In genomic region chr15:8324833-8325232, GRCm38 (mm10) we compare ENCODE assay signal across 18 mouse cellular contexts.
DNase-seq lines count a peak whose midpoint lies in the region; ATAC-seq and TF ChIP-seq lines count a peak whose summit lies in the region.
"Had no signal": no experiment of that assay in that cellular context is flagged by ENCODE, and none has a peak within 500 bp of the region (broad histone marks: within the 10 kb centered on the region; RNA-seq: fewer than 3 reads in every experiment).

No protein-coding gene starts in this region.

- no peak for TF ChIP-seq POLR2A in MEL (IDR thresholded peaks at IDR 0.05; ENCODE audit: control insufficient read depth in 1 of 2, insufficient read depth in 1 of 2, low read depth in 1 of 2, low read length in 2 of 2, poor library complexity in 1 of 2)

- no peak for ATAC-seq in liver, postnatal 0 days
- no peak for ATAC-seq in liver, embryonic 11.5 days (replicated peaks; ENCODE audit: low FRiP score)
- ATAC-seq in megakaryocyte-erythroid progenitor cell, adult 5-6 weeks (replicated peaks; ENCODE audit: low FRiP score, low TSS enrichment, poor library complexity, severe bottlenecking): peak; percentile 71
- ATAC-seq: forebrain, embryonic 13.5 days; forebrain, embryonic 15.5 days had no signal

- TF ChIP-seq EP300 in liver, postnatal 0 days (IDR thresholded peaks at IDR 0.05; ENCODE audit: low read depth): 0 out of 2 replicates have a peak, but pooled peaks have one; percentile 22
- TF ChIP-seq EP300 in MEL (IDR thresholded peaks at IDR 0.05; ENCODE audit: low read depth in 1 of 2, low read length in 2 of 2): peak; percentile 46 to 74

- 81% methylated on average over 2 of the region's 2 CpGs for WGBS in liver, postnatal 0 days (ENCODE audit: insufficient replicate concordance)
- WGBS in liver, embryonic 11.5 days: 96% methylated on average over 2 of the region's 2 CpGs

- no peak overlapping the region for H3K4me3 ChIP-seq in liver, postnatal 0 days (ENCODE audit: low read depth, low read length)
- H3K4me3 ChIP-seq in liver, embryonic 11.5 days (ENCODE audit: low read depth, low read length): no peak overlapping the region
- H3K4me3 ChIP-seq in MEL (ENCODE audit: control insufficient read depth in 1 of 2, insufficient read depth in 1 of 2, low read depth in 2 of 2, low read length in 2 of 2): no peak overlapping the region
- H3K4me3 ChIP-seq: embryonic facial prominence, embryonic 10.5 days; embryonic facial prominence, embryonic 12.5 days; forebrain, embryonic 13.5 days; forebrain, embryonic 15.5 days had no signal

- H3K9ac ChIP-seq in liver, postnatal 0 days (replicated peaks): no peak overlapping the region
- H3K9ac ChIP-seq in liver, embryonic 11.5 days (ENCODE audit: low read depth, low read length): no peak overlapping the region
- H3K9ac ChIP-seq in MEL (ENCODE audit: control insufficient read depth, low read depth, low read length, poor library complexity, severe bottlenecking): no peak overlapping the region
- H3K9ac ChIP-seq: embryonic facial prominence, embryonic 12.5 days; forebrain, embryonic 13.5 days; forebrain, embryonic 15.5 days had no signal

- no peak for TF ChIP-seq RAD21 in MEL (IDR thresholded peaks at IDR 0.05; ENCODE audit: low read depth, low read length)

- no peak for TF ChIP-seq CTCF in liver, postnatal 0 days (IDR thresholded peaks at IDR 0.05; ENCODE audit: low read depth)
- no peak for TF ChIP-seq CTCF in MEL (IDR thresholded peaks at IDR 0.05 in 2 of 3, conservative IDR thresholded peaks at IDR 0.05 in 1 of 3; ENCODE audit: control insufficient read depth in 1 of 3, insufficient read depth in 1 of 3, low read depth in 2 of 3, low read length in 3 of 3, poor library complexity in 1 of 3, severe bottlenecking in 1 of 3)

- peaks cover 68% of the 10 kb centered on the region for H3K36me3 ChIP-seq in liver, postnatal 0 days (replicated peaks; ENCODE audit: insufficient read depth, low read length)
- peaks cover 16% of the 10 kb centered on the region for H3K36me3 ChIP-seq in liver, embryonic 11.5 days (ENCODE audit: control insufficient read depth, insufficient read depth, low read length)
- peaks cover 13 to 56% of the 10 kb centered on the region in 2 experiments for H3K36me3 ChIP-seq in MEL (ENCODE audit: control insufficient read depth in 1 of 2, insufficient read depth in 2 of 2, low read length in 2 of 2)

- DNase-seq in liver, postnatal 0 days: no peak
- DNase-seq in liver, embryonic 11.5 days (ENCODE audit: low spot score): no peak
- no peak for DNase-seq in MEL (ENCODE audit: low read depth, low spot score)
- DNase-seq in lung, adult 18-20 months: no peak
- DNase-seq in c-Kit-positive CD71-positive TER-119-positive erythroid progenitor cells, embryonic 14.5 days (ENCODE audit: low spot score): no peak
- DNase-seq: adrenal gland, adult 2 months; adrenal gland, postnatal 10 days; adrenal gland, postnatal 25 days; cerebellum, adult 11-12 months; cerebellum, adult 2 months; cerebellum, adult 9-10 months; cerebellum, postnatal 10 days; cerebellum, postnatal 25 days had no signal

- no peaks in the 10 kb centered on the region for H3K9me3 ChIP-seq in liver, postnatal 0 days (ENCODE audit: low read length)
- H3K9me3 ChIP-seq in liver, embryonic 11.5 days (ENCODE audit: control insufficient read depth, low read length): no peaks in the 10 kb centered on the region
- no peaks in the 10 kb centered on the region for H3K9me3 ChIP-seq in MEL (replicated peaks; ENCODE audit: insufficient read depth, low read length)
- H3K9me3 ChIP-seq: embryonic facial prominence, embryonic 10.5 days; embryonic facial prominence, embryonic 12.5 days; forebrain, embryonic 13.5 days; forebrain, embryonic 15.5 days had no signal

- no peaks in the 10 kb centered on the region for H3K4me1 ChIP-seq in liver, postnatal 0 days (ENCODE audit: insufficient read depth)
- H3K4me1 ChIP-seq in liver, embryonic 11.5 days (replicated peaks; ENCODE audit: control insufficient read depth, insufficient read depth, low read length): no peaks in the 10 kb centered on the region
- peaks cover 0 to 18% of the 10 kb centered on the region in 2 experiments; a peak in 3 of 4 replicates for H3K4me1 ChIP-seq in MEL (ENCODE audit: control insufficient read depth in 1 of 2, insufficient read depth in 2 of 2, low read length in 2 of 2)
- H3K4me1 ChIP-seq: embryonic facial prominence, embryonic 10.5 days; embryonic facial prominence, embryonic 12.5 days; forebrain, embryonic 13.5 days; forebrain, embryonic 15.5 days had no signal

- no peak overlapping the region for H3K4me2 ChIP-seq in liver, postnatal 0 days (ENCODE audit: low read depth, low read length)
- no peak overlapping the region for H3K4me2 ChIP-seq in liver, embryonic 11.5 days
- H3K4me2 ChIP-seq: embryonic facial prominence, embryonic 12.5 days; forebrain, embryonic 13.5 days; forebrain, embryonic 15.5 days had no signal

- H3K27me3 ChIP-seq in liver, postnatal 0 days (ENCODE audit: insufficient read depth, low read length): no peaks in the 10 kb centered on the region
- no peaks in the 10 kb centered on the region for H3K27me3 ChIP-seq in liver, embryonic 11.5 days (replicated peaks; ENCODE audit: control insufficient read depth, insufficient read depth, low read length)
- H3K27me3 ChIP-seq in MEL (ENCODE audit: control insufficient read depth in 1 of 2, insufficient read depth in 2 of 2, low read length in 2 of 2): no peaks in the 10 kb centered on the region
- H3K27me3 ChIP-seq: embryonic facial prominence, embryonic 12.5 days; forebrain, embryonic 13.5 days; forebrain, embryonic 15.5 days had no signal

- H3K27ac ChIP-seq in liver, postnatal 0 days (ENCODE audit: low read depth): no peak overlapping the region
- H3K27ac ChIP-seq in liver, embryonic 11.5 days (ENCODE audit: low read depth, low read length): no peak overlapping the region
- H3K27ac ChIP-seq in MEL (ENCODE audit: control insufficient read depth, low read depth, low read length): no peak overlapping the region
- H3K27ac ChIP-seq: embryonic facial prominence, embryonic 10.5 days; embryonic facial prominence, embryonic 12.5 days; forebrain, embryonic 13.5 days; forebrain, embryonic 15.5 days had no signal

- H3K79me2 ChIP-seq in MEL (ENCODE audit: control insufficient read depth, insufficient read depth, low read length, poor library complexity): no peaks in the 10 kb centered on the region

TF ChIP-seq in MEL, 35 proteins besides CTCF, POLR2A, EP300 and RAD21:
- TF ChIP-seq MYB (IDR thresholded peaks at IDR 0.05; ENCODE audit: low read depth, low read length): peak; percentile 31; the same call in 1 of the 2 replicates
- TF ChIP-seq MAX (IDR thresholded peaks at IDR 0.05; ENCODE audit: low read length): no peak
- no peak for TF ChIP-seq MAZ (IDR thresholded peaks at IDR 0.05; ENCODE audit: low read depth, low read length)
- TF ChIP-seq MYC (IDR thresholded peaks at IDR 0.05; ENCODE audit: low read depth, low read length): no peak
- no peak for TF ChIP-seq USF2 (IDR thresholded peaks at IDR 0.05; ENCODE audit: borderline replicate concordance in 1 of 2, insufficient read depth in 1 of 2, low read depth in 1 of 2, low read length in 2 of 2)
- TF ChIP-seq POLR2AphosphoS2 (IDR thresholded peaks at IDR 0.05; ENCODE audit: low read length): no peak
- TF ChIP-seq TAL1 (IDR thresholded peaks at IDR 0.05; ENCODE audit: low read length): no peak
- no peak for TF ChIP-seq SMC3 (IDR thresholded peaks at IDR 0.05; ENCODE audit: low read depth, low read length)
- TF ChIP-seq ZMIZ1 (IDR thresholded peaks at IDR 0.05; ENCODE audit: low read depth, low read length): no peak
- no peak for TF ChIP-seq HCFC1 (IDR thresholded peaks at IDR 0.05; ENCODE audit: low read depth, low read length)
- 0 out of 2 replicates have a peak, but pooled peaks have one; percentile 9 for TF ChIP-seq RCOR1 (IDR thresholded peaks at IDR 0.05; ENCODE audit: low read depth, low read length)
- TF ChIP-seq TBP (IDR thresholded peaks at IDR 0.05; ENCODE audit: low read depth, low read length): no peak
- no peak for TF ChIP-seq MXI1 (IDR thresholded peaks at IDR 0.05; ENCODE audit: low read depth, low read length)
- no peak for TF ChIP-seq ZKSCAN1 (IDR thresholded peaks at IDR 0.05; ENCODE audit: low read depth, low read length)
- TF ChIP-seq USF1 (IDR thresholded peaks at IDR 0.05; ENCODE audit: low read depth, low read length): 0 out of 2 replicates have a peak, but pooled peaks have one; percentile 4
- no peak for TF ChIP-seq CHD2 (IDR thresholded peaks at IDR 0.05; ENCODE audit: low read length)
- TF ChIP-seq GATA1 (IDR thresholded peaks at IDR 0.05; ENCODE audit: low read depth, low read length): peak; percentile 60
- TF ChIP-seq GABPA (IDR thresholded peaks at IDR 0.05; ENCODE audit: low read depth, low read length): no peak
- TF ChIP-seq ZNF384 (IDR thresholded peaks at IDR 0.05; ENCODE audit: low read depth, low read length): no peak
